Comparison of ENCODE assay signal across 17 mouse cellular contexts in the genomic region with DNA sequence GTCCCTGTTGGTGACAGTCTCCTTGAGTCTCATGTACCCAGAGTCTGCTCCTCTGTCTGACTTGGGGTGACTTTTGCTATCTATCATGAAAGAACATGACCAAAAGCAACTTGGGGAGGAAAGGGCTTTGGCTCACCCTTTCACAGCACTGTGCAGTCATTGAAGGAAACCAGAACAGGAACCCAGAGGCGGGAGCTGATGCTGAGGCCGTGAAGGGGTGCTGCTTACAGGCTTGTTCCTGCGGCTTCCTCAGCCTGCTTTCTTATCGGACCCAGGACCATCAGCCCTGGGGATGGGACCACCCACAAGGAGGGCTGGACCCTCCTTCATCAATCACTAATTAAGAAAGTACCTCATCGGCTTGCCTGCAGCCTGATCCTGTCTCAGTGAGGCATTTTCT. TPM values are rescaled to one million over a fixed set of nuclear protein-coding genes. Genes with fewer than 3 reads are reported as not detected.
"Had no signal": no experiment of that assay in that cellular context is flagged by ENCODE, and none has a peak within 500 bp of the region (broad histone marks: within the 10 kb centered on the region; RNA-seq: fewer than 3 reads in every experiment).

No protein-coding gene starts in this region.

- H3K9me3 ChIP-seq: kidney, embryonic 15.5 days; lung, embryonic 15.5 days; neural tube, embryonic 13.5 days had no signal

- H3K9ac ChIP-seq: kidney, embryonic 15.5 days; lung, embryonic 15.5 days; neural tube, embryonic 13.5 days had no signal

- H3K27me3 ChIP-seq: kidney, embryonic 15.5 days; lung, embryonic 15.5 days; neural tube, embryonic 13.5 days had no signal

- H3K27ac ChIP-seq: kidney, embryonic 15.5 days; left cerebral cortex, adult 2 months; lung, embryonic 15.5 days; macrophage; midbrain, embryonic 10.5 days; neural tube, embryonic 13.5 days had no signal

- H3K4me1 ChIP-seq: lung, embryonic 15.5 days; neural tube, embryonic 13.5 days had no signal

- H3K4me3 ChIP-seq: kidney, embryonic 15.5 days; left cerebral cortex, adult 2 months; lung, embryonic 15.5 days; midbrain, embryonic 10.5 days; neural tube, embryonic 13.5 days had no signal

- H3K4me2 ChIP-seq: kidney, embryonic 15.5 days; lung, embryonic 15.5 days; neural tube, embryonic 13.5 days had no signal

- ATAC-seq: intestine, embryonic 16.5 days; midbrain, embryonic 16.5 days had no signal

- DNase-seq: lung, postnatal 14 days; retina, postnatal 1 day; right cerebral cortex, postnatal 4 days; spleen, adult 18-20 months; thymus, adult 18-20 months; thymus, postnatal 25 days had no signal

RNA-seq across cellular contexts. Expression of a gene that starts 49.1 kb away (rescaled TPM):
- total RNA-seq: layer of hippocampus, adult 8-10 months; layer of hippocampus, postnatal 25 days had no signal
- polyA plus RNA-seq: limb, embryonic 11.5 days; midbrain, embryonic 16.5 days had no signal
